Mouse (Mus musculus): ENCODE data around the gene Eef1akmt4. TPM values are rescaled to one million over a fixed set of nuclear protein-coding genes. Genes with fewer than 3 reads are reported as not detected.
"Not testable (repeated sequence)": the region's sequence is repeated elsewhere in the genome, so short reads cannot be mapped to it uniquely, and the experiment has no call there.

The Eef1akmt4 gene
- polyA plus RNA-seq, 1 experiment from 2014 or later = 27.4 TPM

GRCm38 (mm10) chr16:20629731-20630634 is 18.6 kb downstream of the Eef1akmt4 start, which contains the start of gene Ece2:
Gene Ece2 (plus strand): TSS chr16:20629828.
- peak within 1 kb of the TSS; percentile 36 for H3K9ac ChIP-seq
- ATAC-seq = no peak
- no peak within 1 kb of the TSS for H3K27ac ChIP-seq
- peak within 1 kb of the TSS; percentile 75 for H3K4me2 ChIP-seq
- H3K4me1 ChIP-seq = peaks cover 7% of the 10 kb centered on the region; the same call in 1 of the 2 replicates
- H3K27me3 ChIP-seq (replicated peaks) = peaks cover 74% of the 10 kb centered on the region
- 12% methylated on average over 54 of the region's 54 CpGs for WGBS (ENCODE audit: insufficient replicate concordance)
- H3K4me3 ChIP-seq = peak within 1 kb of the TSS; percentile 49
- H3K9me3 ChIP-seq (replicated peaks) = no peaks in the 10 kb centered on the region
- no peaks in the 10 kb centered on the region for H3K36me3 ChIP-seq

DNA sequence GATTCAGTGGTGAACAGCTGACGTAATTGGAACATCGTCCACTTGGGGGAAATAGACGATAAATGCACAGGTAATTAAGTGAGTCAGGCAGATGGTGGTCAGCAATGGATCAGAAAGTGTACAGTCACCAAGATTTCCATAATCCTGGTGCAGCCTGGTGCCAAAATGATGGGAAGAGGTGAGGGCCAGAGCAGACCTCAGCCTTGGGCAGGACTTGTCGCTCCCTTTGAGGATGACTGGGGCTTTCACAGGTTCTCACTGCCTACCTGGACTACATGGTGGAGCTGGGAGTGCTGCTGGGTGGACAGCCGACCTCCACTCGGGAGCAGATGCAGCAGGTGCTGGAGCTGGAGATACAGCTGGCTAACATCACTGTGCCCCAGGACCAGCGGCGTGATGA is 26.0 kb downstream of the Eef1akmt4 start:
- ATAC-seq = no peak
- H3K4me1 ChIP-seq = no peaks in the 10 kb centered on the region
- H3K4me3 ChIP-seq = no peak overlapping the region
- H3K4me2 ChIP-seq = no peak overlapping the region
- peaks cover 27% of the 10 kb centered on the region for H3K27me3 ChIP-seq (replicated peaks)
- no peaks in the 10 kb centered on the region for H3K36me3 ChIP-seq
- no peak overlapping the region for H3K27ac ChIP-seq
- 55% methylated on average over 8 of the region's 8 CpGs for WGBS (ENCODE audit: insufficient replicate concordance)
- no peak overlapping the region for H3K9ac ChIP-seq
- no peaks in the 10 kb centered on the region for H3K9me3 ChIP-seq (replicated peaks)

- WGBS (ENCODE audit: insufficient replicate concordance) = 73% methylated on average over 8 of the region's 8 CpGs
- H3K27ac ChIP-seq = no peak overlapping the region
- no peaks in the 10 kb centered on the region for H3K9me3 ChIP-seq (replicated peaks)
- H3K27me3 ChIP-seq (replicated peaks) = peaks cover 26% of the 10 kb centered on the region
- no peak overlapping the region for H3K4me3 ChIP-seq
- no peak overlapping the region for H3K4me2 ChIP-seq
- no peak for ATAC-seq
- H3K4me1 ChIP-seq = no peaks in the 10 kb centered on the region
- H3K36me3 ChIP-seq = no peaks in the 10 kb centered on the region
- no peak overlapping the region for H3K9ac ChIP-seq
Measured at GRCm38 (mm10) chr16:20638367-20638766, 27.0 kb downstream of the Eef1akmt4 start.

DNA sequence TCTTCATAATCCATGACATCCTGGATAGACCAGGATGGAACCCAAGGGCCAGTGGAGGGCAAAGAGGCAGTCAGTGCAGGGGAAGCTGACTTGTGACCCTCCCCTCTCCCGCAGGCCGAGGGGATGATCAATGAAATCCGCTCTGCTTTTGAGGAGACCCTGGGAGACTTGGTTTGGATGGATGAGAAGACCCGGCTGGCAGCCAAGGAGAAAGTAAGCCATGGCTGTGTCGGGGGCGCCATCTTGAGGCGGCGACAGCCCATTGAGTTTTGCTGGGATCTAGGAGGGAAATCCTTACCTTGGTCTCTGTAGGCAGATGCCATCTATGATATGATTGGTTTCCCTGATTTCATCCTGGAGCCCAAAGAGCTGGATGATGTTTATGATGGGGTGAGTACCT is 30.8 kb downstream of the Eef1akmt4 start:
- no peak overlapping the region for H3K4me2 ChIP-seq
- no peak overlapping the region for H3K9ac ChIP-seq
- H3K4me3 ChIP-seq = no peak overlapping the region
- no peaks in the 10 kb centered on the region for H3K9me3 ChIP-seq (replicated peaks)
- no peak overlapping the region for H3K27ac ChIP-seq
- H3K4me1 ChIP-seq = no peaks in the 10 kb centered on the region
- no peak for ATAC-seq
- 3% methylated on average over 8 of the region's 8 CpGs for WGBS (ENCODE audit: insufficient replicate concordance)
- peaks cover 45% of the 10 kb centered on the region for H3K27me3 ChIP-seq (replicated peaks)
- no peaks in the 10 kb centered on the region for H3K36me3 ChIP-seq

DNA sequence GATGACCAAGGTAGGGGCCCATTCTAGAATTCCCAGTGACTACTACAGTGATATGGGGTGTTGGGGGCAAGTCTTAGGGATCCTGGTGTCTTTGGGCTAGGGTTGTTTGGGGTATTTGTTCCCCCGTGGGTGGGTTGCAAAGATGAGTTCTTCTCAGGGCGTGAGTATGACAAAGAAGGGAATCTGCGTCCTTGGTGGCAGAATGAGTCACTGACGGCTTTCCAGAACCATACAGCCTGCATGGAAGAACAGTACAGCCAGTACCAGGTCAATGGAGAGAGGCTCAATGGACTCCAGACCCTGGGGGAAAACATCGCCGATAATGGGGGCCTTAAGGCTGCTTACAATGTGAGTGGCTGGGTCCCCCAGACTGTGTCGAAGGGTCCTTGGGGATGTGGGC is 32.5 kb downstream of the Eef1akmt4 start:
- ATAC-seq = no peak
- H3K9ac ChIP-seq = no peak overlapping the region
- no peaks in the 10 kb centered on the region for H3K9me3 ChIP-seq (replicated peaks)
- H3K4me2 ChIP-seq = no peak overlapping the region
- no peaks in the 10 kb centered on the region for H3K4me1 ChIP-seq
- H3K4me3 ChIP-seq = no peak overlapping the region
- H3K27me3 ChIP-seq (replicated peaks) = peaks cover 41% of the 10 kb centered on the region
- H3K36me3 ChIP-seq = no peaks in the 10 kb centered on the region
- no peak overlapping the region for H3K27ac ChIP-seq
- 67% methylated on average over 7 of the region's 7 CpGs for WGBS (ENCODE audit: insufficient replicate concordance)

DNA sequence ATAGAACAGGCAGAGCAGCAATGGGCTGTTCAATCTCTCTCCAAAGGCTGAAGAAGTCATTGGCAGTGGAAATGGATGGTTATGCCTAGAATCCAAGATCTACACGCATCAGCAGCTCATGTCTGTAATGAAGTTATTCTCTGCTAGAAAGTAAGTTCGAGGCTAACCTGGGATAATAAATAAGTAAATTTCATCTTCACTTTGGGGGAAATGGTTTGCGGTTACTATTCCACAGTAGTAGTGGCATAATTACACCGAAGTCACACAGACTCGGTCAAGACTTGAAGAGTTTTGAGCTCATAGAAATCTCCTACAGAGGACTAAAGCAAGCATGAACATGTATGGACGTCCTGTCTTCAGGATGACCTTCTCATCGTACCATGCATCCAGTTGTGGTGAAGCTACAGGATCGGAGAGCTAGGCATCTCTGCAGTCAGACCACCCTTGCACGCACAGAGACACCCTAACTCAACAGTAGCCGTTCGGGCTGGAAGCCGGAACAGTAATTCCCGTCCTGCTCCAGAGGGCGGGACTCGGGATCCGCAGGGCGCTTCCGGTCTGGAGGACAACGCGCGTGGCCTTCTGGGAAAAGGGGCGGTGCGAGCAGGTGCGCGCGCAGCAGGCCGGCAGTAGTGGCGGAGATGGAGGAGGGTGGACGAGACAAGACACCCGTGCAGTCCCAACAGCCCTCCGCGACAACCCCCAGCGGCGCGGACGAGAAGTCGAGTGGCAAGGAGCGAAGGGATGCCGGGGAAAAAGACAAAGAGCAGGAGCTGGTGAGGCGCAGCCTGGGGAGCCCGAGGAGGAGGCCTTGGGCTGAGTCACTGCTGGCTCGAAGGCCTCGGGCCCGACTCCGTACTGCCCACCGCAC is 39.9 kb downstream of the Eef1akmt4 start, which contains the start of gene Psmd2:
Gene Psmd2 (plus strand): TSS at position 577 of the 871 bp plus-strand sequence.
- Histone ChIP-seq H3K9ac (peak within 1 kb of the TSS; percentile 81), H3K4me3 (peak within 1 kb of the TSS; percentile 81), H3K27ac (peak within 1 kb of the TSS; percentile 52), H3K27me3 (replicated peaks) (0 out of 2 replicates have a peak, but pooled peaks cover 11% of the 10 kb centered on the region), H3K9me3 (replicated peaks) (no peaks in the 10 kb centered on the region), H3K4me1 (peaks cover 18% of the 10 kb centered on the region), H3K36me3 (peaks cover 34% of the 10 kb centered on the region), H3K4me2 (peak within 1 kb of the TSS; percentile 81)
- WGBS (ENCODE audit: insufficient replicate concordance) = 1% methylated on average over 46 of the region's 46 CpGs
- peak; percentile 95 for ATAC-seq

GRCm38 (mm10) chr16:20651947-20652310 is 40.5 kb downstream of the Eef1akmt4 start:
- 8% methylated on average over 12 of the region's 12 CpGs for WGBS (ENCODE audit: insufficient replicate concordance)
- peak; percentile 51; the same call in 1 of the 2 replicates for ATAC-seq

GRCm38 (mm10) chr16:20653315-20653714 is 41.9 kb downstream of the Eef1akmt4 start:
- peaks cover 55% of the 10 kb centered on the region for H3K36me3 ChIP-seq
- H3K4me1 ChIP-seq = peaks cover 18% of the 10 kb centered on the region
- H3K4me3 ChIP-seq = peak overlapping the region; percentile 81
- no peaks in the 10 kb centered on the region for H3K27me3 ChIP-seq (replicated peaks)
- peak overlapping the region; percentile 81 for H3K4me2 ChIP-seq
- no peak for ATAC-seq
- WGBS (ENCODE audit: insufficient replicate concordance) = 47% methylated on average over 2 of the region's 2 CpGs
- no peak overlapping the region for H3K9ac ChIP-seq
- H3K27ac ChIP-seq = no peak overlapping the region
- H3K9me3 ChIP-seq (replicated peaks) = no peaks in the 10 kb centered on the region

More at GRCm38 (mm10) chr16:20651947-20652310, 40.5 kb downstream of the Eef1akmt4 start:
- Histone ChIP-seq H3K9me3 (replicated peaks) (no peaks in the 10 kb centered on the region), H3K27me3 (replicated peaks) (0 out of 2 replicates have a peak, but pooled peaks cover 5% of the 10 kb centered on the region), H3K4me3 (peak overlapping the region; percentile 81), H3K9ac (peak overlapping the region; percentile 81), H3K4me2 (peak overlapping the region; percentile 81), H3K27ac (peak overlapping the region; percentile 52), H3K4me1 (peaks cover 18% of the 10 kb centered on the region), H3K36me3 (peaks cover 41% of the 10 kb centered on the region)

- H3K4me2 ChIP-seq = no peak overlapping the region
- no peaks in the 10 kb centered on the region for H3K27me3 ChIP-seq (replicated peaks)
- ATAC-seq = no peak
- peaks cover 7% of the 10 kb centered on the region for H3K4me1 ChIP-seq
- 82% methylated on average over 4 of the region's 4 CpGs for WGBS (ENCODE audit: insufficient replicate concordance)
- H3K4me3 ChIP-seq = no peak overlapping the region
- H3K9ac ChIP-seq = no peak overlapping the region
- H3K27ac ChIP-seq = no peak overlapping the region
- H3K36me3 ChIP-seq = peaks cover 97% of the 10 kb centered on the region
- H3K9me3 ChIP-seq (replicated peaks) = no peaks in the 10 kb centered on the region
Measured at GRCm38 (mm10) chr16:20657661-20658060, 46.3 kb downstream of the Eef1akmt4 start.

DNA sequence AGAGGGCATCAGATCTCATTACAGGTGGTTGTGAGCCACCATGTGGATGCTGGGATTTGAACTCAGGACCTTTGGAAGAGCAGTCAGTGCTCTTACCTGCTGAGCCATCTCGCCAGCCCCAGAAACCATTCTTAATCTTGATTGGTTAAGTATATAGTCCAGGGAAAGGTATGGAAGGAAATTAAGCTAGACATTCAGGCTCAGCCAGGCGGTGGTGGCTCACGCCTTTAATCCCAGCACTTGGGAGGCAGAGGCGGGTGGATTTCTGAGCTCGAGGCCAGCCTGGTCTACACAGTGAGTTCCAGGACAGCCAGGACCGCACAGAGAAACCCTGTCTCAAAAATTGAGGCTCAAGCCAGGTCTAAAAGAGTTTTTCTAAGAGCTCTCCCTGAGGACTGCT is 56.6 kb downstream of the Eef1akmt4 start, which contains the start of gene Eif4g1:
Gene Eif4g1 (plus strand): TSS at position 301 of the 400 bp plus-strand sequence.
- not testable (repeated sequence) for H3K4me3 ChIP-seq; H3K4me2 ChIP-seq; H3K27ac ChIP-seq; H3K27me3 ChIP-seq (replicated peaks); H3K9ac ChIP-seq; H3K9me3 ChIP-seq (replicated peaks); ATAC-seq
- peaks cover 17% of the 10 kb centered on the region for H3K36me3 ChIP-seq
- H3K4me1 ChIP-seq = peaks cover 10% of the 10 kb centered on the region
- WGBS (ENCODE audit: insufficient replicate concordance) = 75% methylated on average over 5 of the region's 6 CpGs
